1 mouse cellular context compared by ENCODE assay signal in genomic region chr4:134549899-134550298, GRCm38 (mm10).
TF ChIP-seq lines count a peak whose summit lies in the region.

No protein-coding gene starts in this region.

TF ChIP-seq in MEL, 35 proteins besides CTCF, POLR2A, EP300 and RAD21:
- no peak for TF ChIP-seq CHD1 (IDR thresholded peaks at IDR 0.05; ENCODE audit: low read depth, low read length)
- TF ChIP-seq MXI1 (IDR thresholded peaks at IDR 0.05; ENCODE audit: low read depth, low read length), result no peak
- no peak for TF ChIP-seq NRF1 (IDR thresholded peaks at IDR 0.05; ENCODE audit: insufficient read depth, low read depth, low read length, poor library complexity, severe bottlenecking)
- no peak for TF ChIP-seq MEF2A (IDR thresholded peaks at IDR 0.05; ENCODE audit: extremely low read depth, insufficient replicate concordance, low read depth, low read length, poor library complexity, severe bottlenecking)
- TF ChIP-seq SMC3 (IDR thresholded peaks at IDR 0.05; ENCODE audit: low read depth, low read length), result peak; percentile 13; the same call in 1 of the 2 replicates
- TF ChIP-seq UBTF (IDR thresholded peaks at IDR 0.05; ENCODE audit: borderline replicate concordance, insufficient read depth, low read depth, low read length), result no peak
